Mouse (Mus musculus) myocyte (in vitro differentiated cells): ENCODE data around the gene Impg2.

Experiments
- CEBPB ChIP-seq: IDR thresholded peaks from 2 replicates; pipeline ENCODE4 v1.6.1; 2011; ENCODE audit warnings: mild to moderate bottlenecking, moderate library complexity; ENCODE audit not compliant: poor library complexity, insufficient read depth, severe bottlenecking
- E2F4 ChIP-seq: IDR thresholded peaks from one replicate; pipeline ENCODE4 v1.6.1; 2011; ENCODE audit warnings: mild to moderate bottlenecking, control low read depth, moderate library complexity; ENCODE audit not compliant: insufficient read depth
- MAX ChIP-seq: IDR thresholded peaks from one replicate; pipeline ENCODE4 v1.6.1; 2011; ENCODE audit warnings: low read depth, mild to moderate bottlenecking, control low read depth
- MYOD1 ChIP-seq, 3 experiments: IDR thresholded peaks; one replicate each; pipeline ENCODE4 v1.6.1; 2011; ENCODE audit warnings: control low read depth in 2 of 3, low read depth in 2 of 3, mild to moderate bottlenecking in 2 of 3, moderate library complexity in 1 of 3; ENCODE audit not compliant: insufficient read length in 2 of 3, control insufficient read depth in 1 of 3
- MYOG ChIP-seq, 3 experiments: IDR thresholded peaks; one replicate each; pipeline ENCODE4 v1.6.1; 2011; ENCODE audit warnings: control low read depth in 2 of 3, low read depth in 2 of 3, mild to moderate bottlenecking in 2 of 3; ENCODE audit not compliant: insufficient read length in 2 of 3, control insufficient read depth in 1 of 3, insufficient read depth in 1 of 3
- POLR2A ChIP-seq: IDR thresholded peaks from one replicate; pipeline ENCODE4 v1.6.1; 2011; ENCODE audit warnings: low read depth, mild to moderate bottlenecking, control low read depth, moderate library complexity; ENCODE audit not compliant: insufficient read length
- POLR2AphosphoS2 ChIP-seq: IDR thresholded peaks from one replicate; pipeline ENCODE4 v1.6.1; 2011; ENCODE audit warnings: low read depth, control low read depth; ENCODE audit not compliant: insufficient read length
- TCF12 ChIP-seq: IDR thresholded peaks from one replicate; pipeline ENCODE4 v1.6.1; 2011; ENCODE audit warnings: mild to moderate bottlenecking, control low read depth; ENCODE audit not compliant: poor library complexity, insufficient read depth, severe bottlenecking
- USF1 ChIP-seq: IDR thresholded peaks from one replicate; pipeline ENCODE4 v1.6.1; 2011; ENCODE audit warnings: low read depth, mild to moderate bottlenecking, control low read depth, moderate library complexity

DNA sequence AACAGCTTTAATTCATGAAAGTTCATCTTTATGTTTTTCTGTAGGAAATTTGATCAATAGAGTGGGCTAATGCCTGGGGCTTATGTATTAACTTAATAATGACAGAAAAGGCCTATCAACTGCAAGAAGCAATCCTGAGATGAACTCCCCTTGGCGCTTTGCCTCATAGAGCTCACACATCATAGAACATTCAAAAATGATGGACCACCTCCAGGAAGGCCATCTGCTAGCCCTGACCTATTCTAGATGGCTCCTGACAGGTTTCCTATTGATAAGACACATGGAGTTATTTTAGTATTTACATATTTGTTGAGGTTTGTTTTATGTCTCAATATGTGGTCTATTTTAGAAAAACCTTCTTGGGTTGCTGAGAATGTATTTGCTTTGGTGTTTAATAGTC is 79.2 kb downstream of the Impg2 start:
- TF ChIP-seq POLR2A (no peak), E2F4 (no peak), MYOG (IDR thresholded peaks at IDR 0.05; ENCODE audit: control insufficient read depth in 1 of 3, insufficient read depth in 1 of 3, insufficient read length in 2 of 3, low read depth in 2 of 3) (no peak), MYOD1 (IDR thresholded peaks at IDR 0.05; ENCODE audit: control insufficient read depth in 1 of 3, insufficient read length in 2 of 3, low read depth in 2 of 3) (no peak), POLR2AphosphoS2 (no peak), CEBPB (no peak), TCF12 (no peak), MAX (no peak), USF1 (no peak)
